Mouse (Mus musculus) heart, postnatal 0 days (tissue): ENCODE data around the gene Wdr91.

Source experiments
- CTCF ChIP-seq: IDR thresholded peaks from 2 replicates; pipeline ENCODE4 v1.5.1; 2016; ENCODE audit warnings: antibody characterized with exemption, control low read depth, low read depth
- EP300 ChIP-seq: IDR thresholded peaks from 2 replicates; pipeline ENCODE4 v1.6.1; 2016; ENCODE audit warnings: antibody characterized with exemption, low read depth

- TF ChIP-seq EP300 (no peak), CTCF (no peak)
Observed at GRCm38 (mm10) chr6:34932633-34933032, 22.0 kb upstream of the Wdr91 start.
